Mouse (Mus musculus): ENCODE data around the gene Ldah.
"Not testable (repeated sequence)": the region's sequence is repeated elsewhere in the genome, so short reads cannot be mapped to it uniquely, and the experiment has no call there.

Ldah gene

DNA sequence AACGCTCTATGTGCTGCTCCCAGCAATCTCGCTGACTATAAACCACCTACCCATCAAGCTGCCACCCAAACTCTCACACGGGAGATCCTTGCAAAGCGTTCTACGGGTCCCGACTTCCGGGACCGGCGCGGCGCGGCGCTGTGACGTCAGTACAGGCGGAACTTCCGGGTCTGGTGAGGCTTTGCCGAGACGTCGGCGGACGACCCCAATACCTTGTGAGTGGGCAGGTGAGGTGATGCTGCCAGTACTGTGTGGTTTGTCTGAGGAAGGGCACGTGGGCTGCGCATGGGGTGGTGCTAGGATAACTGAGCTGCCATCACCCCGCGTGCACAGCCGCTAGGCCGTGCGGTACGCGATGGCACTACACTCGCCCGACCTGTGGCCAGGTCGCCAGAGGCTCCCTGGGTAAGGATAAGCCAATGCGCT is at the start of gene Ldah:
TSS of gene Ldah (plus strand) at position 130 of the 426 bp plus-strand sequence.
- peak; percentile 88 for DNase-seq (ENCODE audit: low spot score)

DNA sequence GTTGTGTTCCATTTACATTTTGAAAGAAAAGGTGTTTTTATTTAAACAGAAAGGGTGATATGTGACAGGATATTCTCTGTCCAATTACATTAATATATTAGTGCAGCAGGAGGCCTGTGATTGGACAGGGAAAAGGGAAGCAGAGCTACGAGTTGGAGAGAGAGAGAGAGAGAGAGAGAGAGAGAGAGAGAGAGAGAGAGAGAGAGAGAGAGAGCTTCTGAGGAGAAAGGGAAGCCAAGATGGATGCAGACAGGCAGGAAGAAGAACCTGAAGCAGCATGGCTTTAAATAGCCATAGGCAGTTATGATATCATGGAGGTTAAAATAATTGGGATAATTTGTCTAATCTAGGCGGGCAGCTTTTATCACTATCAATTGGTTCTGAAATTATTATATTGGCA is 40.2 kb upstream of the Ldah start:
- DNase-seq (ENCODE audit: low spot score): no peak

DNA sequence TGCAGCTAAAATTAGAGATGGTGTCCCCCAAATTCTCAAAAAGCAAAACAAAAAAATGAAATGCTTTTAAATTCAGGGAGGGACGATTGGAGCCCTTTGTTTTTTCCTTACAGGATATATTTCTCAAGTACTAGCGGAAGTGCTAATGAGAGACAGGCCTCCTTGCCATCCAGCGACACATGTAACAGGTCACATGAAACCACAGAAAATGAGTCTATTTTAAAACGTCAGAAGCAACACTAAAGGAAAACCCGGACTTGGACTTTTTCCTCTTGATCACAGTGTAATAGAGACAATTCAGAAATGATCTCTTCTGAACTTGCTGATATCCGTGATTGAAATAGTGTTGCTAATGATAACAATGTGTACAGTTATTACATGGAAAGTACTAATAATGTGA is 27.0 kb upstream of the Ldah start:
- no peak for DNase-seq (ENCODE audit: low spot score)

DNA sequence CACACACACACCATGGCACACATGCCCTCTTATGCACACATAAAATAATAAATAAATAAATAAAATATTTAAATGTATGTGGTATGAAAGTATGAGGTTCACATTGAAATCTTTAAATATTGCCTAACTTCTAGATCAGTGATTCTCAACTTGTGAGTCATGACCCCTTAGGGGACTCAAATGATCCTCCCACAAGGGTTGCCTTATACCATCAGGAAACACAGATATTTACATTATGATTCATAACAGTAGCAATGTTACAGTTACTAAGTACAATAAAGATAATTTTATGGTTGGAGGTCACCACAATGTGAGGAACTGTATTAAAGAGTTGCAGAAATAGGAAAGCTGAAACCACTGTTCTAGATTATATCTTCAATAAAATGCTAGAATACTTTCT is 26.2 kb upstream of the Ldah start:
- DNase-seq (ENCODE audit: low spot score): no peak

DNA sequence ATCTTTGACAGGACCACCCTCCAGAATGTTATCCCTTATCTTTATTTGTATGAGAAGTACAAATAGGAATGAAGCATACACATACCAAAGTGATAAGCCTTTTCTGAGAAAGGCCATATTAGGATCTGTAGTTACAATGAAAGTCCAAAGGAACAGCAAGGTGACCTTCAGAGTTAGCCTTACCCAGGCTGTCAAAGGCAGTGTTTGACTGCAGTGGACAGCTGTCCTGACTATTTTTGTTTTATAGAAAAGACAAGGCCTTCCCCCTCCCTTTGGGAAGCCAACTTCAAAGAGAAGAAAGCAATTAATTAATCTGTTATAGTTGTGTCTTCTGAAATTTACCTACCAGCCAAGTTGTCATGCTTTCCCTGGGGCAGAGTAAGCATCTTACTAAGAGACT is 23.4 kb upstream of the Ldah start:
- no peak for DNase-seq (ENCODE audit: low spot score)

DNA sequence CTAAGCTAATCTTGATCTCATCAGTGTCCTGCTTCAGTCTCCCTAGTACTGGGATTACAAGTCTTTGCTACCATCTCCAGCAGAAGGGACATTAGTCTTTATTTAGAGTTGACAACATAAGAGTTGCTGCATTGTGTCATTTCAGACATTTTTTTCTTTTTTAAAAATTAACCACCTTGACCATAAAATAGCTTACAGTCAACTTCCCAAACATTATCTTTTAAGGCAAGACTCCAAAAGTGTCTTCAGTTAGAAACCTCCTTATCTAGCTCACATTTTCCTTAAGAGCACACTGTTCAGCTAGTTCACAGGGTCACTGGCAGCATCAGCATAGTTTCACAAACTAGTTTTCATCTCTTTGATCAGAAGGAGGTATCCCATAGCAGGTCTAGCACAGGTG is 19.7 kb upstream of the Ldah start:
- DNase-seq (ENCODE audit: low spot score): no peak

DNA sequence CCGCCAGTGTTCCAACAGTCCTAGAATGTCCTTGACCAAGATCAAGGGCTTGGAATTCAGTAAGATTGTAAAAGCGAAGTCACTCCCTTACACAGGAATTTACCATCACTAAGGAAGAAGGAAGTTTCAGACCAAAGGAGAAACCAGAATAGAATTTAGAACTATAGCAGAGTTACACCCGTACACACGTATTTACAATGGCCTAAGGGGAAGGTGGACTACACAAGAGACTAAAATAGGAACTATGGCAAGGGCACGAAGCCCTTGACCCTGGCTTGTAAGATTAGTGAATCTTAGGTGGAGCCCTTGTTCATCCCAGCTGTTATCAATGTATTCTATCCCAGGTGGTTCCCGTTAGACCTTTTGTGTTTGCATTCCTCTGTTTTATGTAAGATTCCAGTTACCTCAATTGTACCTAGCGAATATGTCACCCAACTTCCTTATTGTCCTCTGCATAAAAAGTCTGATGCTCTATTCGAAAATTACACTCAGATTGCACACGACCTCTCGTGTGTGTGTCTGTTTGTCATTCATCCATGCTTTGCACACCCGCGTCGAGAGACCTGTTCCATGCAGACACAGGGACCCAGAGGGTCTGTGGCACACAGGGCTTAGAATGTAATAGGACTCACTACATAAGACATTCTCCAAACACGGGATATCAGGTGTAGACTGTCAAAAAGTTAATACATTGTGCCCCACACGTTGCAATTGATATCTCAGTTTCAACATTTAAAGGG is 18.9 kb upstream of the Ldah start:
- not testable (repeated sequence) for DNase-seq (ENCODE audit: low spot score)

DNA sequence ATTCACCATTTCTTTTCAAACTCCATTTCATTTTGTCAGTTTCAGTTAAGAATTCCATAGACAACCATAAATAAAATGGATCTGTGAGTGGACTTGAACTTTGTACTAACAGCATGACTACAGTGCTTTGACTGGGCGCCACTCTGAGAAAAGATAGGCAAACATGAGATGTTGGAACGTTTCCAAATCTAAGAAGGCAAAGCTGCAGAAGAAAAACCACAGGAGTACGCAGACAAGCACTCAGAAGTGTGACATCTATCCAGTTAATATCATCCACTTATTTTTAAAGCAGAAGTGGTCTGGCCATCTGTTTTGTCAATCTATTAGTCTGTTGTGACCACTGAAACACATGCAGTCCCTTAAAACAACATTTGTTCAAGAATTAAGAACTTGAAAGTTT is 18.2 kb upstream of the Ldah start:
- DNase-seq (ENCODE audit: low spot score): no peak

DNA sequence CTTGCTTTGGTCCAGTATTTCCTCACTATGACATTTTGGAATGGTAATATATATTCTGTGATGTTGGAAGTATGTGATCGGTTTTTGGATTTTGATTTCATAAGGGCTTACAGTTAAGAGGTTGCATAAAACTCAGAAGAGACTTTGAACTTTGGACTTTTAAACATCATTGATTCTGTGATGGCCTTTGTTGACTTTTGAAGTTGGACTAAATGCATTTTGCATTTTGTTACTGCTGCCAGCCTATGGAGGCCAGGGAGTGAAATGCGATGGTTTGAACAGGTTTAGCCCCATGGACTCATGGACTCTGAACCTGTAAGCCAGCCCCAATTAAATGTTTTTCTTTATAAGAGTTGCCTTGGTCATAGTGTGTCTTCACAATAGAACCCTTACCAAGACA is 2.2 kb upstream of the Ldah start:
- no peak for DNase-seq (ENCODE audit: low spot score)

DNA sequence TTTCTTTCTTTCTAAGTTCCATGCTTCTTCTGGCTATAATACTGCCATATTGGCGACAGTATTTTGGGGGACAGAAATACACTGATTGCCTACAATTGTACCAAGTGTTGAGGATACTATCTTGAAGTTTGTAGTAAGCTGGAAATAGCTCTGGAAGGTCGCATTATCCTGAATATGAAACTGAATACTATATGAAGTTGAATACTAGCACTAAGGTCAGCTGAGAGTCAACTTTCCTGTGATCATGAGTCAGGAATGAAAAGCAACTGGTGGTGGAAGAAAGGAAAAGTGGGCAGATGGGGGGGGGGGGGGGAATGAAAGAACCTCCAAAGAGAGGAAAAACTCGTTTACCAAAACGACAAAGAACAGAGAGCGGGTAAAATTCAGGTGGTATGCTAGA is 329 bp upstream of the Ldah start:
- no peak for DNase-seq (ENCODE audit: low spot score)

DNA sequence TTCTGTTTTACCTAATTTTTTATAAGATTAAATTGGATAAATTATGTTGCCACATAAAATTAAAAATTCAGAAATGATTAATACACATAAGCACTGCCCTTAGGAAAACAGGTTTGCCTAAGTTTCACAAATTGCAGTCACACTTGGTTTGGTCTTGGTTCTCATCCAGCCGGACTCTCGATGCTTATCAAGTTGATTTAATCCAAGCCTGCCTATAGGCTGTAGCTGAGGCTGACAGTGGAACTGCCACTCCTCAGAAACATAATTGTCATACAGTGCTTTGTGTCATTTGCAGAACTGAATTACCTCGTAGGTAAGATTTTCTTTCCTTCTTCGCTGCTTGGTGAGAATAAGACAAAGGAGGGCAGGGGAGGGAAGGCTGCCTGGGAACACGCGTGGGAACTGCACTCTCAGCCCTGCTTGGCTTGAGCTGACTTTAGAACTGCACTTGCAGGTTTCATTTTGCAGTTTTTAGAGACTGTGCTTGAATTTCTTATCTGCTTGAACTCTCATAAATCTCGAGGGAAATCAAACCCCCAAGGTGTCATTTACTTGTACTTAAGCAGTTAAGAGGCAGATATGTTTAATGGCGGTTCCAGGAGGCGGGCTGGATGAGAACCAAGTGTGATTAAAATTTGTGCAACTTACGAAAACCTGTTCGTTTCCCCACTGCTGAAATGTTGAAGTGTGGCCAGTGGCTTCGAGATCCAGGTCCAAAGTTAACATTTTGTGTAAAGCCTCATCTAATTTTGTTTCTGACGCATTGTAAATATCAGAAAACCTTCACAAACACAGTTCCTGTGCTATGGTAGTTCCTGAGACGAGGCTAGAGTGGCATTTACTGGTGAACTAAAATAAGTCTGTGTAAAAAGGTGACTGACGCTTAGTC is 8.7 kb downstream of the Ldah start:
- DNase-seq (ENCODE audit: low spot score): no peak

DNA sequence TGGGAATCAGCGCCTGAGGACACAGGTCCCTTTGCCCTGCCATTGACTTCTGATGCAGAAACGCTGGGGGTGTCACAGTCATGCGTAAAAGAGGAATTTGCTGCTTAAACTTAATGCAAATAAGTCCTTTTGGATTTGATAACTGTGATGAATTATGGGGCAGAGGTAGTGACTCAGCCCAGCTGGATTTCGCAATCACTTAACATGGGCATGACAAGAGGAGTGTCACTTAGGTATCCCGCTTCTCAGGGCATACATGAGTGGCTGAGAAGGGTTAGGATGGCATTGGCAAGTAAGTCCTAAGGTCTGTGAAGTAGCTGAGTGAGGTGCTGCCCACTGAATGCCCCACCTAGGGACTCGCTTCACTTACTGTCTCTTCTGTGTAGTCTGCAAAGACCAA is 15.1 kb downstream of the Ldah start:
- no peak for DNase-seq (ENCODE audit: low spot score)

DNA sequence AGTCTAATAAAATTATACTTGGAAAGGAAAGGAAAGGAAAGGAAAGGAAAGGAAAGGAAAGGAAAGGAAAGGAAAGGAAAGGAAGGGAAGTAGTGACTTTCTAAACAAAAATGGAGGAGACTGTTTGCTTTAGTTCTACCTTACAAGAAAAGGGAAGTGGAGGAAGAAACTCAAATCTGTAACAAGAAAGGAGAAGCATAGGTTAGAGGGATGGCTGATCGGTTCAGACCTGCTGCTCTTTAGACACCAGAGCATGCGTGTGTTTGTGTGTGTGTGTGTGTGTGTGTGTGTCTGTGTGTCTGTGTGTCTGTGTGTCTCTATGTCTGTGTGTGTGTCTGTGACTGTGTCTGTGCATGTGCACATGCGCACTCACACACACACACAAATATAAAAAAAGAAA is 23.2 kb downstream of the Ldah start:
- DNase-seq (ENCODE audit: low spot score): no peak

DNA sequence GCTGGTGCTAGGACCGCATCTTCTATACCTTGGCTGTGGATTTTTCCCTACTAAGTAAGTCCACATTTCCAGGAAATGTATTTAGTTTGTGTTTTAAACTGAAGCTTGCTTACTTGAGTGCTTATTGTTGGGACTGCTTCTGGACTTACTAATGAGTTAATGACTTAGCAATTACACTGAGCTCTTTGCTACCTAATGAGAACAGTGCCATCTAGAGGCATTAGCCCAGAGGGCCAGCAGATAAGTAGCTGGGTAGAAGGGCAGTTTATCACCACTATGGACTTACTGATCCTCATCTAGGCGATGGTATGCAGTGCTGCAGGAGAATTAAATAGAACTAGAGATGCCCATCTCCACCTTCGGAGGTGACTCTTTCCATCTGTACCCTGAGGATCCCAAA is 24.8 kb downstream of the Ldah start:
- DNase-seq (ENCODE audit: low spot score): peak; percentile 48

DNA sequence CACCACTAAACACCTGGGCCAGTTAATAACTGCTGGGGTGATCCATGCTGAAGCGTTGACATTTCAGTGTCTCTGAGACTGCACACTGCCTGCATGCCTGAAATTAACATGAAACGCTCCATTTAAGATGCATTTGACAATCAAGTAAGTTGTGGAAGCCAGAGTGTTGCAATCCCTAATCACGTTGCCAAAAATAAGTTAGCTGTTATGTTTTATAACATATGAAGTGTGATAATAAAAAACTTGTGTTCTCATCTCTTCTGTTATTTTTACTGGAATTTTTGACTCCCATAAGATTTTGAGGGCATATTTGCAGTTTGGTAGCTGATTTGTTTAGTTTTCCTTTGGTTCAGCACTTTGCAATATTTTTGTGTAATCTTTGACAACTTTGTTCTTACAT is 34.3 kb downstream of the Ldah start:
- no peak for DNase-seq (ENCODE audit: low spot score)

DNA sequence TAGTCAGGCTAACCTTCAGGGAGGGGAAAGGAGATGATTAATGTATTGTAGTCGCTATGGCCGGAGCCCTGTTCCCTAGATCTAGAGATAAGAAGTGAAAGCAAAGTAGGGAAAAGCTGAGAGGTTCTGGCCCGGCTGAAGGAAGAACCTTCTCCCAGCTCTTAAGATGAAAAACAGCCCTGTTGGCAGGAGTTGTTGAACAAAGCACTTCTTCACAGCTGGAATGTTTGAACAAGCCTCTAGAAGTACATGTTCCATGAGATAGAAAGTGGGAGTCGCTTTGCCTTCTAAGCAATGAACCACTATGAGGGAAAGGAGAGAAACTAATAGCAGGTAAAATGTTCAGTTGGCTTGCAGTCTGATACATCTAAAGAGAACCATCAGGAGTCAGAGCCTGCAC is 36.8 kb downstream of the Ldah start:
- DNase-seq (ENCODE audit: low spot score): no peak

DNA sequence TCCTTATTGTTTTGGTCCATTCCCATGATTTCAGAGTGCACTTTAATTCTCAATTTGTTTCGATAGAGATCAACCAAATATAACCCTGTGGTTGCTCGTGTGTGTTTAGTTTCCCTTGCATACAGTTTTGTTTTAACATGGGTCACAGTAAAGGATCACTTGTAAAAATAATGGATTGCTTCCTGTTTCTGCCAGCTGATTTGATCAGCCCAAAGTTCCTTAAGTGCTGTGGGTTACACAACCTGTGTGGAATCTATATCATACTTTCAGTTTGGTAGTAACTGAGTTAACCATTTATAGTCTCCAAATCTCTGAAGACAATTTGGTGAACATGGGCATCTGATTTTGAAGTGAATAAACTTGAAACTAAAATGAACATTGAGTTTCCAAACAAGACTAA is 52.4 kb downstream of the Ldah start:
- no peak for DNase-seq (ENCODE audit: low spot score)

DNA sequence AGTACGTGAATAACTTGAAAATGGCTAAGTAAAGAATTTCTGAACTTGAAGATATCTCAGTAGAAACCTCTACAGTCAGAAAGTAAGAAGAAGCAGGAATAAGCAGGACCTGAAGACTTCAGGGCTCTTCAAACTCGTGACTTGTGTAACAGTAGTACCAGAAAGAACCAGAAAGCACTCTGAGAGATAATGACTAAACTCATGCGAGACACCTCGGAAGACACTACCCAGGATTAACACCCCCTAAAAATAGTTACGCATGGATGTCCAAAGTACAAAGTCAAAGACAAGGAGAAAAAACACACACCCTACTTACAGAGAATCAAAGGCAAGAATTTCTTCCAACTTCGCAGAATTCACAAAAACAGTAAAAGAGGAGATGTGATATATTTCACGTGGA is 58.4 kb downstream of the Ldah start:
- no peak for DNase-seq (ENCODE audit: low spot score)

DNA sequence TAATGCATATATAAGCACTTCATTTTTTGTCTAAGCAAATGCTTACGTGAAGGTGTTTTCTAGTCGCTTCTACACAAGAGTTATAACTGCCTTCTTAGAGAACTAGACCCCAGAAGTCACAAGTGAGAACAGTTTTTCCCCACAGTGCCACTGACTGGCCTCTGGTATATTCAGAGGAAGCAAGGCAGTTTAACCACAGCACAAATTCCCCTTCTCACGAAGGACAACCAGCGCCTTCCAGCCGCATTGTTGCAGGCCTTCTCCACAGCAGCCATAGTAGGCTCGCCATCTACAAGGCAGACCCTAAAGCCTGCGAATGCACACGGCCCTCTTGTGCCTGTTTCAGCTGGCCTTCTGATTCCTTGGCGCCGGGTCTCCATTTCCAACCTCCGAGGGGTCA is 61.7 kb downstream of the Ldah start:
- DNase-seq (ENCODE audit: low spot score): no peak

DNA sequence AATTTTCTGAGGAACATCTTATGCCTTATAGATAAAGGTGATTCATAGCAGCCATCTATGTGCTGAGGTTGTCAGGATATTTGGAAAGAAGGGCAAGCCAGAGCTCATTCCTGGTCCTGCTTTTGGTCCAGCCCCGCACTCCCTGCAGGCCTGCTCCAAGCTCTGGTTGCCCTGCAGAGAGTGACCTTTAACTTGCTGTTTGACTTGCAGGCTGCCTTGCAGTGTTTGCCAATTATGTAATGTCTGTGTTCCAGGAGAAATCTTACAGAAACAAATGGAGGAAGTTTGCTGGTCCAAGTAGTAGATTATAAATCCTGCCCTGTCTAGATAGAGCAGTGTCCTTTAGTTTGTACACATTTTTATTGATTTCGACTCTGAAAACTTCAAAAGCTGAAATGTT is 63.5 kb downstream of the Ldah start:
- no peak for DNase-seq (ENCODE audit: low spot score)

DNA sequence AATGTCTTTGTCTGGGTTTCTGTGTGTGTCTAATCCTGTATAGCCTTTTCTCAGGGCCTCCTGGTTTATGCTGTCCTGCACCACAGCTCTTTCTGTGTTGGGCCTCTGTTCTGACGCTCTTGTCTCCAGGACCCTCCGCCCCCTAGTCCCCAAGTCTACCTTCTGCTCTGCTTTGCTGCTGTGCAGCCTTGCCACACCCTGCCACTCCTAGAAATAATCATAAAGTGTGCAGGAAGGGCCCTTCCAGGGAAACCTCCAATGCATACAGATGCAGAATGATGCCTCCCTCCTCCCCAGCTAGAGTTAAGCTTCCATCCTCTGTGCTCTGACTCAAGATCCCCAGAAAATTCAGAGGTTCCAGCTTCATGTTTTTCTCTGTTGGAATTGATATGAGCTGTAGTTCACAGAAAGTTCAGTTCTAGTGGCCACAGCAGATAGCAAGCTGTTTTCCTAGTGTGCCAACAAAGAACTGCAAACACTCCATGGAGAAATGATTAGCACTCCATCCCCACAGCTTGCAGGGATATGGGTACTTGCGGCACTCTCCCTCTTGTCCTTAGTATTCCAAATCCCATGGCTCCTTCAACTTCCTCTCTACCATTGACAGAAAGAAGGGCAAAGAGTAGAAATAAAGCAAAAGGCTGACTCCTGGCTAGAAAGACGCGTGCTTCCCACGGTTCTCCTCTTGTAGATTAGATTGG is 65.7 kb downstream of the Ldah start:
- DNase-seq (ENCODE audit: low spot score): no peak

DNA sequence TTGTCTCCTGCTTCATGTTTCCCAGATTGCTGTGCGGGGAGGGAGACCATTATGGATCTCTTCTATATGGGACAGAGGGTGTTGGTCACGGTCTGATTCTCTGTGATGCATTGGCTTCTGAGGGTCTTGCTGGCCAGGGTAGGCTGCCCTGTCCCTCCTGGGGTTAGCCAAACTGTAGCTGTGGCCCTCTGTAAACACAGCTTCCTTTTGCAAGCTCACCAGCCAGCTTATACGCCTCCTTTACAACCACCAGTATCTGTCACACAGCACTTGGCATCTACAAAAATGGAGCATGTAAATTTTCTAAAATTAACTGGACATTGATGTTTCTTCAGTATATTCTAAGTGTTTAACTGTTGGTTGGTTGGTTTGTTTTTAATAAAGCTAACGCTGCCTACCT is 67.5 kb downstream of the Ldah start:
- DNase-seq (ENCODE audit: low spot score): no peak

Measured in layer of hippocampus, adult 11-12 months (tissue).